Mouse (Mus musculus) adrenal gland, postnatal 25 days (tissue): ENCODE measurements at regions not wholly inside any gene's neighbourhood (a gene's known extent, or its start where the extent isn't known, plus 50 kb on each side); places are given as distances from the start of the nearest gene placed in this dataset.

Experiments
- DNase-seq: peaks from one replicate; pipeline ENCODE4 v3.0.0; 2021; ENCODE audit warnings: mixed read lengths

GRCm38 (mm10) chr4:55203731-55204710, 145.8 kb upstream of the Rad23b start:
- DNase-seq = no peak

- no peak for DNase-seq
Observed at GRCm38 (mm10) chr4:55206226-55206625, 143.6 kb upstream of the Rad23b start.

DNA sequence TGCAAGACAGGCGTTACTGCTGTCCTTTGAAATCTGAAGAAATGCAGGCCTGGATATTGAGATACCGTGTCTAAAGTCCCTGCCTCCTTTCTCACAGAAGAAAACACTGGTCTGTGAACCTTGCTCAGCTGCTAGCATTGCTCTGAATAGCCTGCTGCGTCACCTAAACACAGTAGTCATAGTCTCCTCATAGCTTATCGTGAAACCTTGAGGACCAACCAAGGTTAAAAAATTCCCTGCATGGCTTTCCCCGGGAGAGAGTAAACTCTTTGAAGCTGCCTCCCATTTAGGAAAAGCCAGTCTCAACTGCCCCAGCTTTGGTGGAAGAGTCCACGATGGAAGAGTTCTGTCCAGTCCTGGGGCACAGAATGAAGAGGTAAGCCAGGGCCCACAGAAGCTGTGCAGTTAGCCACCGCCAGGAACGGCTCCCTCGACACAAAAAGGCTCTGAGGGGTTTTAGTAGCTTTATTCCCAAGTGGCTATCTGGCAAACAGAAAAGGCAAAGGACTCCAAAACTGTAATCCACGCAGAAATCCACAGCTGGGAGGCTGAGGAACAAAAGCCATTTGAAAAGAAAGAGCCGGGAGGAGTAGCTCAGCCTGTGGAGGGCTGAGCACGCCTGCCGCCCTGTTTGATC, 142.0 kb upstream of the Rad23b start:
- DNase-seq = peak; percentile 3

DNA sequence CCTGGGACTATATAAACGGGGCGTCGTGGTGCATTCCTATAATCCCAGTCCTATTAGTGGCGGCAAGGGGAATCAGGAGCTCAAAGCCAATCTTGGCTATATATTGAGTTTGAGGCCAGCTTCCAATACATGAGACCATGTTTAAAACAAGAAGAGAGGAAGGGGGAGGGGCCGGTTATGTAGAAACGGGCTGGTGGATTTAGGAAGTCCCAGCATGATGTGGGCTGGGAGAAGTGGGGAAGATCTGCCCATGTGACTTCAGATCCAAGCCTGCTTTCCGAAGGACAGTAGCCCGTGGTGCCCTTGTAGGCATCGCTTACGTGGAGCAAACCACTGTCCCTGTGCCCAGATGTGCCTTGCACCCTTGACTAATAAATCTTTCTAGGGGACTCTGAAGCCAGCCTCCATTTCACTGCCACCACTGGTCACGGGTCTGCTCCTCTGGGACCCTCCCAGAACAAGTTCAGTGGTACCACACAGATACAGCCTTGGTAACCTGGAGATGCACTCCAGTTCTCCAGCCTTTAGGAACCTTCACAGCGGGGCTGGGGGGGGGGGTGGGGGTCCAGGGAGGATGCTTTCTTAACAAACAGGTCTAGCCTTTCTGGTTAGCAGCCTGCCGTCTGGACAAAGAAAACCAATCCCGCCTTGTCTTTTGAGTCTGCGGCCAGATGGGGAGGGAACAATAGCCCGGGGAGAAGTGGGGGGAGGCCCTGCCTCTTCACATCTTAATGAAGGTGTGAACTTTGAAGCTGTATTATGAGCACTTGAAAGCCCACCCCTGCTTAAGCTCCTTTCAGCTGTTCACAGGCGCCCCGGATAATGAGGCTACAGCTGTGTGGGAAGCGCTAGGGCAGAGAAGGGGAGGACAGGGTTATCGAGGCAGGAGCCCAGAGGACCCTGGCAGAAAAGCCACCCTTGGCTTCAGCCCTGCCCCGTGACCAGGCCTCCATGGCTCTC, 141.2 kb upstream of the Rad23b start:
- DNase-seq = peak; percentile 12

DNA sequence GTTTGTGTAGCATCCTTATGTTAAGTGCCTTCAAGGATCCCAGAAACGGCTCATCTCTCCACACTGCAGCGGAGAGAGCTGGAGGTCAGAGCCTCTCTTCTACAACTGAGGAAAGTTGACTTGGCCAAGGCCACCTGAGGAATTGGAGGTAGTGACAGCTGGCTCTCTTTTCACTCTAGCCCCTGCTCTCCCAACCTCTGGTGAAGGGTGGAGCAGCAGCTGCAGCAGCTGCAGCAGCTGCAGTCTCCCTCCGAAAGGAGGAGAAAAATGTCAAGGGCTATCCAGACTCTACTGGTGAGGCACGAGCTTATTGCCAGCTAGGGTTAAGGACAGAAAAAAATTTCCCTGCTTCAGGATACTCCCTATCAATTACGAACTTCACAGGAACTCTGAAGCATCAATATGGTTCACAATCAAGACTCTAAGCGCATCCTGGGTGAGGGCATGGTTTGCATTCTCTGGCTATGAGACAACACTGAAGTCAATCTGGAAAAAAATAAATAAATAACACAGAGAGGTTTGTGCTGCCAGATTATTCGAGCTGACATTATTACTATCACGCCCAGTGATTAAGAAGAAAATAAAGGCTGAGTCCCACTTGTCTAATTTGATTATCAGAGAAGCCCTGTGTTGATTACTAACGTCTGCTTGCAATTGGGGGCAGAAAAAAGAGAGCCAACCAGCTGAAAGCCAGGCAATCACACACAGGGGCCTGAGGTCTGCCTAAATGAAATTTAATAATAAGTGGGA, 134.2 kb upstream of the Rad23b start:
- no peak for DNase-seq

DNA sequence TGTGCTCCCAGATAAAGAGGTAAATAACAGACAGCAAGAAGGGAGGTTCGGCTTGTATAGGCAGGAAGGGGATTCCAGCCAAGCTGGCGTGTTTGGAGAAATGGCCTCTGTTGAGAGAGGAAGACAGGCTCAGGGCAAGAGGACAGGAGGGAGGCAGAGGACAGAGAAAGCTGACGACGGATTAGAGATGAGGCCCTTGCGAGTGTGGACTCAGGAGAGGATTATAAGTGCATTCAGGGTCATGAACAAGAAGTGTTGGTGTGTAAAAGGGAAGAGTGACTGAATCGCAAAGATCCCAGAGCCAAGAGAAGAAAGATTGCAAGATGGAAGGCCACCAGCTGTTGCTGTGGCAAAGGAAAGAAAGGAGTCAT, 133.7 kb upstream of the Rad23b start:
- DNase-seq = no peak

DNA sequence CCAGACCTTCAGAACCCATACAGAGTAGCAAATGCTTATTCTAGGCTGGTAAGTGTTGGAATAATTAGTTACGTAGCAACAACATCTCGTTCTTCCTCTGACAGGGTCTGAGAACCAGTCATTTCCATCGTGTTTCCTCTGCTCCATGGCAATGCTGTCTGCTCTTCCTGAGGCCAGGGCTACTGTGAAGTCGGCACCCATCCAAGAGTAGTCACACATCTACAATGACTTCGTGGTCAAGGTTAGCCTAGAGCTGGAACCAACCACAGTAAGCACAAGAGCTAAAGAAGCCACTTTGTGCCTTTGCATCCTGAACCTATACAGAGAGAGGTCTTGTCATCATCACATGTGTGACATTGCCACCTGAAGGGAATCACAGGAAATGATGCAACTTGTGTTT, 124.1 kb upstream of the Rad23b start:
- DNase-seq = no peak

DNA sequence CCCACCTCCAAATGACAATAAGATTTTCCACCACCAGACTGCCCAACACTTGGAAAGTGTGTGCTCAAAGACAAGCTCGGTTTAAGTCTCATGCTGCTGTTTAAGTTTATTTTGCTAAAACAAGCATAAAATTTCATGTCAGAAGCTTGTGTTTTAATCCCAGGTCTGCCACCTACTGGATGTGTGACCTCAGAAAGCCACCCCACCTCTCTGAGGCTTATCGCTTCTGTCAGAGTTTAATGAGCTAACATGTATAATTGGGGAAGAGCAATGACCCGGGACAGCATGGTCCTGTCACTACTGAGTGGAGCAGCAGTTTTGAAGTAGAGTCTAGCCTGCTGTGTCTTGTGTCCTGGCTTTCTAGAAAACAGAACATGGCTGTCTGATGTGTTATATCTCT, 122.4 kb upstream of the Rad23b start:
- no peak for DNase-seq

DNA sequence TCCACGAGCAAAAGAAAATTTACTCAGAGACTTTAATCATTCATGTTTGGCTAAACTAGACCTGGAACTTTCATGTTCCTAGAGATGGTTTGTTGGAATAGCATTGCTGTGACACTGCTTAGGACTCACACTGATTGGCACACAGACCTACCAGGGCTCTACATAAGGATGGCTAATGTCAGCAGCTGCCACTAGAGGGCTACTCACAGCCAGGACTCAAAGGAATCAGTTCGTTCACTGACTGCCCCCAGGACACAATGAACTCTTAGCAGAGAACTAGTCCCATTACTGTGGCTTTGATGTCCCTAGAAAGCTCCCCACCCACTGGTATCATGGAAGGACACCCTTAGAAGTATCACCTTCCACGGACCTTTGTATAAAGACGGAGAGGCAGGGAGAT, 118.3 kb upstream of the Rad23b start:
- DNase-seq = peak; percentile 26

GRCm38 (mm10) chr4:55237856-55238255, 112.0 kb upstream of the Rad23b start:
- DNase-seq = no peak

DNA sequence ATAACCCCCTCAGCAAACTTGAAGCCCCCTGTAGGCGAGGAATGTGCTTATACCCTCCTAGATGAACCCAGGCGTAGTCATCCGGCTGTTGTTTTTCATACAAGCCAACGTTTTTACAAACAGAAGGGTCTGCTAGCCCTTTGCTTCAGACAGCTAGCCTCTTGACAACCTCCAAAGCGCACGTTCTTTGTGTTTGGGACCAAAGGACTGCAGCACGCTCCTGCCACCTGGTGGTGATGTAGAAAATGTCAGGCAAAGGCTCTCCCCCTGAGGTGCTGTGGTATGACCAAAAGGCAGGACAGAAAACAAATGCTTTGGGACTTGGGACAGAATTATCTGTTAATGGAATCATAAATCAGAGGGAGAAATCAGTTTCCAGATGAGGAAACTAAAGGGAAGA, 109.4 kb upstream of the Rad23b start:
- peak; percentile 79 for DNase-seq

DNA sequence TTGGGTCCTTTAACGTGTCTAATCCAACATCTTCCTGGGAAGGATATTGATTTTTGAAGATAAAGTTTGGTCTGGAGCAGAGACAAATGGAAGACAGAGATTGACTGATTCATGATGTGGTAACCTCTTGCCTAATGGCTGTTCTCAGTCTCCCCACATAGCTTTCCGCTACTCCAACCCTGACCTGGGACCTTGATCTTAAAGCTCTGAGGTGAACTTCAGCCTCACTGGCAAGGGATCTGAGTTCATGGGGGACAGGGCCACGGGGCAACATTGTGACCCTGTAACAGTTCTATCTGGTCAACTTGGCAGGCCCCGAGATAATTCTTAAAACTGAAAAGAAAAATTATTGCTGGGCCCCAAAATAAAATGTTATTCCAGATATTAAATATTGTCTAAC, 107.5 kb upstream of the Rad23b start:
- DNase-seq = no peak

DNA sequence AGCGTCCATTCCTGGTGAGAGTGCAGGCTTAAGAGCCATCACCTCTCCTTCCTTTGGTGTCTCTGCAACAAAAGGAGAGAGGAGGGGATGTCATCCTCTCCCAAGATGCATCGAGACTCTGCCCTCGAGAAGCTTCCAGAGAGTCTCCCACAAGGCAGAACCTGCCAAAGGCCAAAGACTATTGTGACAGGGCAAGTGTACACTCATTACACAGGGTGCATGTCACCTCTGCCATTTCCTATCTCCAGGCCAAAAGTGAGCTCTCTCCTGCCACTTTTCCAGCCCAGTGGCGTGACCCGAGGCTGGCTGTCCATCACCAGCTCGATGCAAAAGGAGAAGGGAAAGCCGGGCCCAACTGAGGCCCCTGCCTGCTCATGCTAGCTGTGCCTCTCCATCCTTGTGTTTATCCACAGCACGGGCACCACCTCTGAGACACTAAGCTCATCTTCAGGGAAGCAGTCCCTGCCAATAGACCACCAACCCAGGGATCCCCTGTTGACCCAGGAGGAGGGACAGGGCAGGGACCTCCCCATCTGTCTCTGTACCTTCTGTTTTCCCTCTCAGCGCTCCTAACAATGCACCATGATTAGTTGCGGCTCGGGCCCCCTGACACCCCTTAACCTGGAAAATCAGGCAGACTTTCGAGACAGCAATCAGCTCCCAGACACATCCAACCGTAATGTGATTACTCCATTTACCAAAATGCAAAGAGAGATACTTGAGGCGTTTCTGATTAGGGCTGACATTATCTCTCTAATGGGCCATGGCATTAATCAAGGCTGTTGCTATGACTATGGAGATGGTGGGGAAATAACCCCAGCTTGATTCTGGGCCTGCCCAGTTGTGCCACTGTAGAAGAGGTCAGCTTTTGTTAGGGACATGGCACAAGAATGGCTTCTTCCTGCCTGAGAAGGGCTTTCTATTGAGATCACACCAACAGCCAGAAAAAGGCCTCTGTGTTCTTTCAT, 106.5 kb upstream of the Rad23b start:
- no peak for DNase-seq

- DNase-seq = no peak
Observed at GRCm38 (mm10) chr4:55245789-55246188, 104.1 kb upstream of the Rad23b start.

GRCm38 (mm10) chr4:55250334-55250733, 99.5 kb upstream of the Rad23b start:
- no peak for DNase-seq

GRCm38 (mm10) chr4:55251546-55251945, 98.3 kb upstream of the Rad23b start:
- DNase-seq = no peak

- no peak for DNase-seq
Observed at GRCm38 (mm10) chr4:55253769-55254168, 96.1 kb upstream of the Rad23b start.

DNA sequence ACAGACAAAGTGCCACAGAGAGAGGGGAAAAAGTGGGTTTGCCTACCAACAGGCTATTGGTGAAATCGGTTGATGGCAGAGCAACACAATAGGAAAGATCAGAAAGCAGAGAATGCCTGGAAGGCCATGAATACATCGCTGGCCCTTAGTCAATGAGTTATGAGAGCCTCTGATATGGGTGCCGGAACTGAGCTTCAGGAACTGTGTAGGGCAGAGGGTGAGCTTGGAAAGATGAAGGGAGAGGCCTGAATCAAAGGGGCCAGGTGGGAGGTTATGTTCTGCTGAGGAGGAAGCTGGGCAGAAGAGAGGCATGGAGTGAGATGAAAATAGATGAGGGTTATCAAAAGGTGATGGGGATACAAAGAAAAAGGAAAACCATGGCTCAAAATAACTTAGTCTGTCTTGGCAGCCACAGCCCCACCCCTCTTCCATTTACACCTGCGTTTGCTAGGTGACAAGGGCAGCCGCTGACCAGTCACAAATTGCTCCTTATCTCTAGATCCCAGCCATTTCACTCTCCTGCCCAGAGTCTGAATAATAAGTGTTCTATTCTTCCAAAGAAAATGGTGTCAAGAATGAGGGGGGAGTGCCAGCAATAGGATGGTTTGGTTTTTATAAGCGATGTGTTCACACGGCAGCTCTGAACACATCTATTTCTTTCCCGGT, 77.7 kb upstream of the Rad23b start:
- DNase-seq = no peak

DNA sequence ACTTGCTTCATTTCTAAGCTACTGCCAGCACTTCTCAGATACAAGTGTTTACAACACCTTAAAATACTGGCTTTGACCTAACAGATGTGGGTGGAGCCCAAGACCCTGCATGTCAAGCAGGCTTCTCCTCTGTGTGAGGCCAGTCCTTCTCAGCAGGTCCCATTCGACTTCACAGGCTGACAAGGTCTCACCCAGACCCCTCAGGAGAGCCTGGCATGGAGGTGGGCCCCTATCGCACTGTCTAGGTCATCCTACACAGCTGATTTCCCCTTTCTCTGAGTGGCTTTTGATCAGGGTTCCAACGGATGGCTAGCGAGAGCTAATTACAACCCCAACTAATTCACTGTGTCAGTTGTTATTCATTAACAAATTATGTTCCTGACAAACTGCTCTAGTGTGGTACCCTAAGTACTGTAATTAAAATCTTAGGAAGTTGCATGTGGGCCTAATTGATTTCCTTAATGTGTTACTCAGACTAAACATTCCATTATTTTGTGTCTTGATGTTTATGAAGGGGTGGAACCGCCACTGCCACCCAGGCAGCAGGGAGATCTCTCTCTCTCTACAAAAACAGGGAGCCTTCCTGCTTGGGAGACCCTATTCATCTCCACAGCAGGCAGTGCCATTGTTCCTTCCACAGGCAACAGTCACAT, 73.4 kb upstream of the Rad23b start:
- no peak for DNase-seq
